Mouse (Mus musculus): ENCODE measurements around the gene Agap2. TPM values are rescaled to one million over a fixed set of nuclear protein-coding genes. Genes with fewer than 3 reads are reported as not detected.

Gene Agap2
- 30.6 TPM for polyA plus RNA-seq (2017; shearing (Covaris generic))

GRCm38 (mm10) chr10:127075080-127075479 lies at the start of gene Agap2:
Gene Agap2 (plus strand): TSS chr10:127075284.

GRCm38 (mm10) chr10:127030336-127031296 lies 44.5 kb upstream of the Agap2 start, which contains the start of gene Tsfm:
Gene Tsfm (minus strand): TSS chr10:127030840.

DNA sequence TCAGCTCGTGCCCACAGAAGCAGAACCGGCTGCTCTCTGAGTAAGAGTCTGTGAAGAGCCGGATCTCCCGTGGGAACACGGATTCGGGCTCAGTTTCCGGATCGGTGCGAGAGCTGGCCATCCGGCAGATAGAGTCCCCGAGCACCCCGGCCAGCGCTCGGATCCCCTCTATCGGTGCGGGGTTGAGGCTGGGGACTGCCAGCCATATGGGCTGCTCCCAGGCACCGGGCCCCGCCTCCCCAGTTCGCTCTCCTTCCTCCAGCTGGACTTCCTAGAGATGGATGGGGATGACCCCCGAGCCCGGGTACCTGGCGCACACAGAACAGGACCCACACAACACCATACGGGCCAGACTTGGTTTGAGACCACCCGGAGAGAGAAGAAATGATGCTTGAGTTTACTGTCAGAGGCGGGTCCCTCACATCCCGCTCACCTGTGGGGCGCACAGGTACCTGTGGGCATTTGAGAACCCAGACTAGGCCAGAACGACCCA lies 33.8 kb upstream of the Agap2 start, which contains the start of the genes Mettl1 and Eef1akmt3:
Gene Mettl1, plus strand, starts transcription at position 141 of the 493 bp plus-strand sequence.
Gene Eef1akmt3, minus strand, starts transcription at position 240 of the 493 bp plus-strand sequence.

GRCm38 (mm10) chr10:127047954-127048353 lies 27.1 kb upstream of the Agap2 start, which contains the start of gene Cyp27b1:
Gene Cyp27b1 (plus strand): TSS chr10:127048250.

DNA sequence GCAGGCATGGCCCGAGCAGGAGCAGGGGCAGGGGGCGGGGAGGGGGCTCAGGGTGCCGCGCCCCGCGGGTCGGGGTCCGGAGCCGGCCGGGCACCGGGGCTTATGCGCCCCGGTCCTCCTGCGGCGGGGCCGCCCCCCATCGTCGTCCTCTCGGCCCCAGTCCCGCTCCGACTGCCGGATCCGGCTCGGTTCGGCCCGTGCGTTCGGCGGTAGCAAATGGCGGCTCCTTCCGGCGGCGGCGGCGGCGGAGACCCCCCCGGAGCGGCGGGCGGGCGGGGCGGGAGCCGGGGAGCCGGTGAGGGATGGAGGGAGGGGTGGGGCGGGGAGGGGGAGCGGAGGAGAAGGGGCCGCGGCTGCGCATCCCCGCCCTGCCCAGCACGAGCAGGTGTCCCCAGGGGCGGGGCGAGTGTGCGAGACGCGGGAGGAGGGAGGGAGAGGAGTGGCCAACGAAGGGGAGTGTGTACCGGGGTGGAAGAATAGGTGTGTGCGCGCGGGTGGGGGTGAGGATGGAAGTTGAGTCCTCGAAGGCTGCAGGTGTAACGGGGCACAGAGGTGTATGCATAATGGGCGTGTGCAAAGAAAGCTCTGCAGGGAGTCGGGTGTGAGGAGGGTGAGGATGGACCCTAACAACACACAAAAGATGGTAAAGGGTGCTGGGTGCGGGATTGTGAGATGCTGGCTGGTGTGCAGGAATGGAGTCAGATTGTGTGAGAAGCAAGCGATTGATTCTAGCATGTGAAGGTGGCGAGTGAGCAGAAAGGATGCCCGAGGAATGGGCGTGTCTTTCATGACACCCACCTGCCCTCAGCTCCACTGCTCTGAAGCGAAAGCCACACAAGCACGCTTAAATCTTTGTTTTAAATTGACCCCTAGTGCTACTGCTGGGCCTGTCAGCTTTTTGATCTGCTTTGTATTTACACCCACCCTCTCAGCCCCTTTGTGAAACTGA lies 14.8 kb upstream of the Agap2 start, which contains the start of gene March9:
Gene March9, minus strand, starts transcription at position 217 of the 949 bp plus-strand sequence.

DNA sequence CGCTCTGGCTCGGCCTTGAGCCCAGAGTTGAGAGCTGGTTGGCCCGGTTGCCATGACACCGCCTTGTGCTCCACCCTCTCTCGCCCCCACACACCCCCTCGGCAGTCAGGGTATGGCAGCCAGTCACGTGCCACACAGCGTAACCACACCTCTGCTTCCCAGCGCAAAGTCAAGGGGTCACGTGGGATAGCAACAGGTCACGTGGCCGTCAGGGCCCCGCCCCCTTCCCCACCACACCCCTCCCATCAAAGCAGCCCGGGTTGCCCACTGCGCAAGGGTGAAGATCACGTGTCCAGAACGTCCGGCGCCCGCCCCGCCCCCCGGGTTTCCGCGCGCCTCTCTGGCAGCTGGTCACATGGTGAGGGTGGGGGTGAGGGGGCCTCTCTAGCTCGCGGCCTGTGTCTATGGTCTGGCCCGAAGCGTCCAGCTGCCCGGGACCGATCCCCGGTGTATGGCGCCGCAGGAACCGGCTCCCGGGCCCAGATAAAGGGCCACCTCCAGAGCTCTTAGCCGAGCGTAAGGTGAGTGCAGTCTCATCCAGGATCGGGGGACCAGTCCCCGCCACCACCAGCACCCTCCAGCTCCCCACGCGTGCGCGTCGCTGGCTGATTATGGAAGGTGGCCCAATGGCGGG lies 11.7 kb upstream of the Agap2 start, which contains the start of gene Cdk4:
Gene Cdk4, plus strand, starts transcription at position 296 of the 634 bp plus-strand sequence.

DNA sequence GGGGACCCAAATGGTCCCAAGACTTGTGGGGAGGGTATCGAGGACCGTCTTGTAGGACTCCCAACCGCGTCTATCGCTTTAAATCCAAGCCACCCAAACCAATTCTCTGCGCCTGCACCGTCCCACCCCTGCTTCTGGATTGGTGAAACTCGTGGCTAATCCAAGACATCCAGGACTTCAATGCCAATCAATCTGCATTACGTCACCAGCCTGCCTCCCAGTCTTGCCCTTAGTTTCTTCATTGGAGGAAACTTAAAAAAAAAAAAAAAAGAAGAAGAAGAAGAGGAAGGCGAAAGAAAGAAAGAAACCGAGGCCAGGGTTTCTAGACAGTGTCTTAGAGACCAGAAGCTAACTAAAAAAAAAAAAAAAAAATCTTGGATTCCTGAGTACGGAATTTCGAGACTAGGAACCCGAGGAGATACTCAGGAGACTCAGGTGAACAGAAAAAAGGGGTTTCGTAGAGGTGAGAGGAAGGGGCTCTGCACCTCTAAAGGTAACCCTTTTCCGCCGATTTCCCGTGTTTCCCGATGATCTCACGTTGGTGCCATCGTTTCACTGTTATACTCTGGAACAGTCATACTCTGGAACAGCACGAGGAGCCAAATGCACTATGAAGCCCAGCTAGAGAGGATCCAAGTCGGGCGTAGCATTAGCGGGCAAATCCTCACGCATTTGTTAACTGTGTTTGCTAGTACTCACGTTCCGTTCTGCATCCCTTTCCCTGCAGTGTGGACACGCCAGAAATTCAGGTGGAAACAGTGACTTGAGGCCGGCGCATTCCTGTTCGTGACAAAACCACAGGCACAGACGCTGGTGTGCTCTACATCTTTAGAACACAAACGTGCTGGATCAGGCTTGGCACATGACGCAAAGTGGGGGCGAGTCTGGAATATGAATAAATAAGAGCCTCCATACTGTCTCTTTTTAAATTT lies 4.6 kb upstream of the Agap2 start, which contains the start of gene Tspan31:
Gene Tspan31, minus strand, starts transcription at position 75 of the 932 bp plus-strand sequence.

DNA sequence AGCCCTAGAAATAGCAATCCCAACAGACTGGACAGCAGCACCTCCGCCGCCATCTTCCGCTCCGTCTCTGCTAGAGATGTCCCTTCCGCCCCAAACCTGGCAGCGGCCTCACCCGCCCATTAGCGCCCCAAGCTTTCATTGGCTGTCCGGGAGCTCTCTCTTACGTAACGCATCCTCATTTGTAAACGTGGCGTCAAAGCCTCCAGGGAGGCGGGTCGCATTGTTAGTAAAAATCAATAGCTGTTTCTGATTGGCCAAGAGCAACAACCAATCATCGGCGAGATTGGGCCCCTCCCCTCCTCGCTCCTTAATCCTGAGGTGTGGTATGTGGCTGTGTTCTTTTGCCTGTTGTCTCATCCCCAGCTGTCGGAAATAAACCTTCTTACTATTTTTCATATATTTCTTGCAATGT lies 46.0 kb downstream of the Agap2 start, which contains the start of gene Os9:
Gene Os9, minus strand, starts transcription at position 66 of the 412 bp plus-strand sequence.

Other genes with a start within 250 kb of the Agap2 start
- gene Atp23, start 173.9 kb upstream of the Agap2 start, polyA plus RNA-seq (2017; shearing (Covaris generic)): 10.5 TPM
- gene Ctdsp2, start 96.6 kb upstream of the Agap2 start, polyA plus RNA-seq (2017; shearing (Covaris generic)): 16.0 TPM
- gene Avil, start 74.6 kb upstream of the Agap2 start, polyA plus RNA-seq (2017; shearing (Covaris generic)): 0.15 TPM
- 46.6 TPM for gene Tsfm, start 44.4 kb upstream of the Agap2 start, polyA plus RNA-seq (2017; shearing (Covaris generic))
- gene Mettl1, start 33.9 kb upstream of the Agap2 start, polyA plus RNA-seq (2017; shearing (Covaris generic)): 22.3 TPM
- 0.17 TPM for gene Eef1akmt3, start 33.8 kb upstream of the Agap2 start, polyA plus RNA-seq (2017; shearing (Covaris generic))
- gene Cyp27b1, start 27.0 kb upstream of the Agap2 start, polyA plus RNA-seq (2017; shearing (Covaris generic)): 0.17 TPM
- 0.23 TPM for gene March9, start 15.1 kb upstream of the Agap2 start, polyA plus RNA-seq (2017; shearing (Covaris generic))
- gene Cdk4, start 11.8 kb upstream of the Agap2 start, polyA plus RNA-seq (2017; shearing (Covaris generic)): 367 TPM
- 116 TPM for gene Tspan31, start 5.0 kb upstream of the Agap2 start, polyA plus RNA-seq (2017; shearing (Covaris generic))
- gene Os9, start 45.8 kb downstream of the Agap2 start, polyA plus RNA-seq (2017; shearing (Covaris generic)): 200 TPM
- gene B4galnt1, start 89.9 kb downstream of the Agap2 start, polyA plus RNA-seq (2017; shearing (Covaris generic)): 589 TPM
- 6.3 TPM for gene Slc26a10, start 105.4 kb downstream of the Agap2 start, polyA plus RNA-seq (2017; shearing (Covaris generic))
- gene Arhgef25, start 114.8 kb downstream of the Agap2 start, polyA plus RNA-seq (2017; shearing (Covaris generic)): 0.40 TPM
- gene Dtx3, start 120.4 kb downstream of the Agap2 start, polyA plus RNA-seq (2017; shearing (Covaris generic)): 130 TPM
- 44.1 TPM for gene Pip4k2c, start 136.3 kb downstream of the Agap2 start, polyA plus RNA-seq (2017; shearing (Covaris generic))
- gene Kif5a, start 188.1 kb downstream of the Agap2 start, polyA plus RNA-seq (2017; shearing (Covaris generic)): 0.33 TPM
- 118 TPM for gene Dctn2, start 191.1 kb downstream of the Agap2 start, polyA plus RNA-seq (2017; shearing (Covaris generic))
- 9.3 TPM for gene Mbd6, start 213.7 kb downstream of the Agap2 start, polyA plus RNA-seq (2017; shearing (Covaris generic))
- 71.0 TPM for gene Mars, start 236.5 kb downstream of the Agap2 start, polyA plus RNA-seq (2017; shearing (Covaris generic))
- 139 TPM for gene Arhgap9, start 246.7 kb downstream of the Agap2 start, polyA plus RNA-seq (2017; shearing (Covaris generic))

Data from activated CD4-positive, CD25-positive, alpha-beta regulatory T cell, adult 9 weeks (primary cell).